Mouse (Mus musculus) gastrocnemius, postnatal 10 days (tissue): ENCODE data around the gene Chuk. TPM values are rescaled to one million over a fixed set of nuclear protein-coding genes. Genes with fewer than 3 reads are reported as not detected.

Experiments
- DNase-seq: peaks from one replicate; pipeline ENCODE4 v3.0.0; 2021; ENCODE audit warnings: mixed read lengths
- total RNA-seq, 2 experiments: library from RNA; stranded (reverse); gene quantifications; 2 replicates each; pipeline ENCODE4 v1.2.3; 2021

The Chuk gene
- total RNA-seq, 2 experiments from 2014 or later: 21.6 TPM

- no peak for DNase-seq
These were observed 65.2 kb downstream of the Chuk start for GRCm38 (mm10) chr19:44042121-44042520.

- DNase-seq: no peak
These were observed 73.9 kb downstream of the Chuk start for GRCm38 (mm10) chr19:44033396-44033795.

GRCm38 (mm10) chr19:44032046-44032744, 75.1 kb downstream of the Chuk start:
- no peak for DNase-seq

GRCm38 (mm10) chr19:44030024-44030423, 77.3 kb downstream of the Chuk start:
- no peak for DNase-seq

GRCm38 (mm10) chr19:44028972-44029371, 78.3 kb downstream of the Chuk start, which contains the start of gene Cyp2c23:
TSS of gene Cyp2c23 (minus strand) at chr19:44029208.
- DNase-seq: no peak

- DNase-seq: no peak
These were observed 80.2 kb downstream of the Chuk start for GRCm38 (mm10) chr19:44026956-44027530.

- DNase-seq: no peak
These were observed 82.2 kb downstream of the Chuk start for GRCm38 (mm10) chr19:44024921-44025585.

Other genes with a start within 250 kb of the Chuk start
- gene Dnmbp, start 167.3 kb downstream of the Chuk start, total RNA-seq: 10 to 100 TPM; 12.8 to 16.3 TPM
- gene Cpn1, start 120.9 kb downstream of the Chuk start, total RNA-seq: not detected
- gene Cyp2c23, start 78.3 kb downstream of the Chuk start, total RNA-seq: not detected
- gene Erlin1, start 37.7 kb downstream of the Chuk start, total RNA-seq: 1 to 10 TPM; 5.6 to 8.3 TPM
- gene Cwf19l1, start 28.4 kb upstream of the Chuk start, total RNA-seq: 1 to 10 TPM; 7.7 to 8.7 TPM
- gene Bloc1s2, start 39.0 kb upstream of the Chuk start, total RNA-seq: 10 to 100 TPM; 15.8 to 17.8 TPM
- gene Pkd2l1, start 85.0 kb upstream of the Chuk start, total RNA-seq: not detected
- not detected for gene Scd3, start 95.8 kb upstream of the Chuk start, total RNA-seq
- gene Scd2, start 186.2 kb upstream of the Chuk start, total RNA-seq: 10 to 100 TPM; 55.2 to 56.7 TPM
- under 1 TPM; 0.33 to 0.61 TPM for gene Scd4, start 225.6 kb upstream of the Chuk start, total RNA-seq